Mouse (Mus musculus) myocyte (in vitro differentiated cells): ENCODE data around the gene Phospho2. TPM values are rescaled to one million over a fixed set of nuclear protein-coding genes. Genes with fewer than 3 reads are reported as not detected.

Source experiments
- H3K27me3 ChIP-seq: one replicate; pipeline ENCODE4 v1.6.1; 2011; ENCODE audit not compliant: control insufficient read depth, insufficient read depth, insufficient read length
- H3K36me3 ChIP-seq: one replicate; pipeline ENCODE4 v1.6.1; 2011; ENCODE audit not compliant: control insufficient read depth, insufficient read depth
- H3K4me2 ChIP-seq: one replicate; pipeline ENCODE4 v1.6.1; 2011; ENCODE audit warnings: low read depth, control low read depth
- H3K4me3 ChIP-seq: one replicate; pipeline ENCODE4 v1.5.1; 2011; ENCODE audit warnings: mild to moderate bottlenecking, control low read depth, moderate library complexity
- H3K79me2 ChIP-seq: one replicate; pipeline ENCODE4 v1.6.1; 2011; ENCODE audit not compliant: control insufficient read depth, insufficient read depth
- H3ac ChIP-seq: one replicate; pipeline ENCODE4 v1.6.1; 2011; ENCODE audit not compliant: control insufficient read depth, insufficient read length
- CEBPB ChIP-seq: IDR thresholded peaks from 2 replicates; pipeline ENCODE4 v1.6.1; 2011; ENCODE audit warnings: mild to moderate bottlenecking, moderate library complexity; ENCODE audit not compliant: poor library complexity, insufficient read depth, severe bottlenecking
- E2F4 ChIP-seq: IDR thresholded peaks from one replicate; pipeline ENCODE4 v1.6.1; 2011; ENCODE audit warnings: mild to moderate bottlenecking, control low read depth, moderate library complexity; ENCODE audit not compliant: insufficient read depth
- MAX ChIP-seq: IDR thresholded peaks from one replicate; pipeline ENCODE4 v1.6.1; 2011; ENCODE audit warnings: low read depth, mild to moderate bottlenecking, control low read depth
- MYOD1 ChIP-seq, 3 experiments: IDR thresholded peaks; one replicate each; pipeline ENCODE4 v1.6.1; 2011; ENCODE audit warnings: control low read depth in 2 of 3, low read depth in 2 of 3, mild to moderate bottlenecking in 2 of 3, moderate library complexity in 1 of 3; ENCODE audit not compliant: insufficient read length in 2 of 3, control insufficient read depth in 1 of 3
- MYOG ChIP-seq, 3 experiments: IDR thresholded peaks; one replicate each; pipeline ENCODE4 v1.6.1; 2011; ENCODE audit warnings: control low read depth in 2 of 3, low read depth in 2 of 3, mild to moderate bottlenecking in 2 of 3; ENCODE audit not compliant: insufficient read length in 2 of 3, control insufficient read depth in 1 of 3, insufficient read depth in 1 of 3
- POLR2A ChIP-seq: IDR thresholded peaks from one replicate; pipeline ENCODE4 v1.6.1; 2011; ENCODE audit warnings: low read depth, mild to moderate bottlenecking, control low read depth, moderate library complexity; ENCODE audit not compliant: insufficient read length
- POLR2AphosphoS2 ChIP-seq: IDR thresholded peaks from one replicate; pipeline ENCODE4 v1.6.1; 2011; ENCODE audit warnings: low read depth, control low read depth; ENCODE audit not compliant: insufficient read length
- REST ChIP-seq: IDR thresholded peaks from one replicate; pipeline ENCODE4 v1.6.1; 2011; ENCODE audit warnings: mild to moderate bottlenecking, control low read depth, moderate library complexity; ENCODE audit not compliant: insufficient read depth, insufficient read length
- SRF ChIP-seq: IDR thresholded peaks from one replicate; pipeline ENCODE4 v1.6.1; 2011; ENCODE audit warnings: low read depth; ENCODE audit not compliant: control insufficient read depth, insufficient read length
- TCF12 ChIP-seq: IDR thresholded peaks from one replicate; pipeline ENCODE4 v1.6.1; 2011; ENCODE audit warnings: mild to moderate bottlenecking, control low read depth; ENCODE audit not compliant: poor library complexity, insufficient read depth, severe bottlenecking
- TCF3 ChIP-seq: IDR thresholded peaks from one replicate; pipeline ENCODE4 v1.6.1; 2011; ENCODE audit warnings: low read depth, control low read depth; ENCODE audit not compliant: insufficient read length
- USF1 ChIP-seq: IDR thresholded peaks from one replicate; pipeline ENCODE4 v1.6.1; 2011; ENCODE audit warnings: low read depth, mild to moderate bottlenecking, control low read depth, moderate library complexity
- polyA plus RNA-seq: library from polyadenylated mRNA; unstranded; fragments of >200 nt; fragmentation: generic; extraction: Trizol; gene quantifications from one replicate; pipeline ENCODE4 v1.2.1, GENCODE M21; 2012; ENCODE audit warnings: missing spikeins

Phospho2 gene
- polyA plus RNA-seq, 1 experiment: 11.5 TPM

GRCm38 (mm10) chr2:69849215-69849614 is 59.8 kb downstream of the Phospho2 start:
- no peaks in the 10 kb centered on the region for H3K36me3 ChIP-seq
- H3ac ChIP-seq: no peak overlapping the region
- TF ChIP-seq USF1: no peak
- no peak for TF ChIP-seq MYOG (IDR thresholded peaks at IDR 0.05; ENCODE audit: control insufficient read depth in 1 of 3, insufficient read depth in 1 of 3, insufficient read length in 2 of 3, low read depth in 2 of 3)
- no peak for TF ChIP-seq REST
- TF ChIP-seq POLR2AphosphoS2: no peak
- TF ChIP-seq POLR2A: no peak
- TF ChIP-seq CEBPB: no peak
- no peak for TF ChIP-seq SRF
- TF ChIP-seq TCF12: no peak
- TF ChIP-seq MYOD1 (IDR thresholded peaks at IDR 0.05; ENCODE audit: control insufficient read depth in 1 of 3, insufficient read length in 2 of 3, low read depth in 2 of 3): no peak
- TF ChIP-seq E2F4: no peak
- no peak for TF ChIP-seq MAX
- TF ChIP-seq TCF3: no peak
- no peaks in the 10 kb centered on the region for H3K79me2 ChIP-seq
- no peaks in the 10 kb centered on the region for H3K27me3 ChIP-seq
- H3K4me3 ChIP-seq: no peak overlapping the region
- no peak overlapping the region for H3K4me2 ChIP-seq

Other genes starting within 250 kb of the Phospho2 start
- gene Lrp2, start 203.6 kb upstream of the Phospho2 start, polyA plus RNA-seq: 0.07 TPM
- 7.6 TPM for gene Bbs5, start 142.5 kb upstream of the Phospho2 start, polyA plus RNA-seq
- 184 TPM for gene Klhl41, start 119.5 kb upstream of the Phospho2 start, polyA plus RNA-seq
- gene Fastkd1, start 76.1 kb upstream of the Phospho2 start, polyA plus RNA-seq: 7.5 TPM
- 7.6 TPM for gene Ppig, start 67.1 kb upstream of the Phospho2 start, polyA plus RNA-seq
- 0.58 TPM for gene Ccdc173, start within 50 bp of the Phospho2 start, polyA plus RNA-seq
- gene Klhl23, start 32.3 kb downstream of the Phospho2 start, polyA plus RNA-seq: 0.24 TPM
- gene Ssb, start 71.9 kb downstream of the Phospho2 start, polyA plus RNA-seq: 36.4 TPM
- gene Mettl5, start 96.0 kb downstream of the Phospho2 start, polyA plus RNA-seq: 14.3 TPM
- gene Ubr3, start 107.6 kb downstream of the Phospho2 start, polyA plus RNA-seq: 12.4 TPM
- 0.04 TPM for gene Myo3b, start 249.5 kb downstream of the Phospho2 start, polyA plus RNA-seq